Mouse (Mus musculus) megakaryocyte-erythroid progenitor cell, adult 5-6 weeks (primary cell): ENCODE measurements around the gene Sel1l3. TPM values are rescaled to one million over a fixed set of nuclear protein-coding genes. Genes with fewer than 3 reads are reported as not detected.

Source experiments
- ATAC-seq: replicated peaks from 2 replicates; pipeline ENCODE4 v1.8.0; 2016; ENCODE audit warnings: mild to moderate bottlenecking, inconsistent platforms; ENCODE audit not compliant: severe bottlenecking, poor library complexity, low FRiP score, low TSS enrichment
- total RNA-seq, 2 experiments: library from RNA; stranded (forward) in 1 of 2; stranded (reverse) in 1 of 2; fragments of 200-1000, 215-1000 nt in 1 of 2; fragments of >200 nt in 1 of 2; fragmentation: Nextera tagmentation in 1 of 2; gene quantifications; 2 replicates each; pipeline ENCODE4 v1.2.3; 2014 to 2017

The Sel1l3 gene
- total RNA-seq, 2 experiments from 2014 or later, result not detected

DNA sequence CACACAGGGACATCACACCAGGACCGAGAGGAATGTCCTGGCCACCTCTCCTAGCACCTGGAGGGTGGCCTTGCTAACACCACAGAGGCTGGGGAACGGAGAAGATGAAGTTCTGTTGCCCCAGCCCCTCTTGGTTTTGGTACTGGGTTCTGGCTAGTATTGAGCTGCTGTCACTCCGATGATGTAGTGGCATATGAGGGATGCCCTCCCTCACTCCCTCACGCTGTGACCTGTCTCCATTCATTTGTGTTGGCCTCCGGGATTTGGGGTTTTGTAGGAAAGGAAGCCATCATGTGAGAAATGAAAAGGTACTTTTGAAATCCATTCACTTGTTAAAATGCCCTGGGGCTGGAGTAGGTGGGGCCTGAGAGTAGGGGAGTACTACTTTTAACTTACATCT lies 33.8 kb downstream of the Sel1l3 start:
- no peak for ATAC-seq

GRCm38 (mm10) chr5:53176703-53177102 lies 37.0 kb downstream of the Sel1l3 start:
- ATAC-seq, result no peak

- no peak for ATAC-seq
Observed at GRCm38 (mm10) chr5:53176075-53176474, 37.7 kb downstream of the Sel1l3 start.

GRCm38 (mm10) chr5:53175195-53175594 lies 38.5 kb downstream of the Sel1l3 start:
- ATAC-seq, result no peak

GRCm38 (mm10) chr5:53174461-53174860 lies 39.3 kb downstream of the Sel1l3 start:
- ATAC-seq, result no peak

DNA sequence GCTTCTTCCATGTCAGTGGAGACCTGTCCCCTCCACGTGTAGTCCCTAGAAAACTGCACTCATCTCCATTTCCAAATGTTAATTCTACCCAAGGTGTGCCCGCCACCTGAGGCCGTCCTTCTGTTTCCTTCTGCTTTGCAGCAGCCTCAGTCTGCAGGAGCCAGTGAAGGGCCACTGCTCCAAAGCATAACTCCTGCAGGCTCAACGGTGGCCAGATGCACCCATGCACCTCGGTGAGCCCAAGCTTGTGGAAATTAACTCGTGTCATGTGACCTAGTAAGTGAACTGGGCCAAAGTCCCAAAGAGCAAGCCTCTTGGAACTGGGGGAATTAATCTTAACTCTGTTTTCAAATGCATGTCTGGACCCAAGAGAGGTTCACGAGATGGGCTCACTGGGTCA lies 40.8 kb downstream of the Sel1l3 start:
- ATAC-seq, result no peak

DNA sequence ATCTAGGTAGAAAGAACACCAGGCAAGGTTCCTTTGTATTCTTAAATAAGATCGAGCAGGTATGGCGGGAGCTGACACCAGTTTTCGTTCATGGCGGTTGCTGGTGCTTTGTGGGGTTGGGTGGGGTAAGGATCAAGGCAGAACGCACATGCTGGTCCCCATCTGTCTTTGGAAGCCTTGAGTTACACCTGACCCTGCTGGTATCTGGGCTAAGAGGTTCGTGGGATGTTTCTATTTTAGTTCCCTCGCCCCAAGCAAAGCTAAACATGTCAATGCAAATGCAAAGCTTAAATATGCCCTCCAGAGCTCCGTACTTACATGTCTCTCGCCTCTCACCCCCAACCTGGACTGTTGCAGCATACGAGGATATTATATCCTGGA lies 41.5 kb downstream of the Sel1l3 start:
- no peak for ATAC-seq

DNA sequence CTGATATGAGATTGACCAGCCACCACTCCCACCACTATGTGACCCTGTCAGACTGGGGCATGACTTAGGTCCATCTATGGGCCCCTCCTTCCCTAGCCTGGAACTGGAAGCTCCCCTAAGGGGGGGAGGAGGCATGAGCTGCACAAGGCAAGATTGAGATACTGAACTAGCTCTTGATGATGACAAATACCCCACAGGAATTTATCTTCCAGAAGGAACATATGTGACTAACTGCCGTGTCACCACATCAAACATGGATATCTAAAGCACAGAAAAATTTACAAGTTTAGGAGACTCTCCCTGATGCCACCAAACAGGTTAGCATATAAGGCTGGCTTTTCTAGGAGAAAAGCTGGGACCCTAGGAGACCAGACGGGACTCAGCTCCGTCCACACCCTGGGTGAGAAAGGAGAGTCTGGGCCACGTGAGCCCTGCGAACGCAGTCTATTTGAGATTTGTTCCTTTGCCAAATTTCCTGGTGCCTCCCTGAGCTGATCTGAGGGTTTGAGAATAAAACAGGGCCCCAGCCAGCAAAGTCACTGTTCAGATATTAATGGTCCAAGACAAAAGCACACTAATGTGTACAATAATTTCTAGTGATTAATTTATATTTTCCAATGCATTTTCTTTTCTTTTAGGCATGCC lies 42.0 kb downstream of the Sel1l3 start:
- ATAC-seq, result no peak

DNA sequence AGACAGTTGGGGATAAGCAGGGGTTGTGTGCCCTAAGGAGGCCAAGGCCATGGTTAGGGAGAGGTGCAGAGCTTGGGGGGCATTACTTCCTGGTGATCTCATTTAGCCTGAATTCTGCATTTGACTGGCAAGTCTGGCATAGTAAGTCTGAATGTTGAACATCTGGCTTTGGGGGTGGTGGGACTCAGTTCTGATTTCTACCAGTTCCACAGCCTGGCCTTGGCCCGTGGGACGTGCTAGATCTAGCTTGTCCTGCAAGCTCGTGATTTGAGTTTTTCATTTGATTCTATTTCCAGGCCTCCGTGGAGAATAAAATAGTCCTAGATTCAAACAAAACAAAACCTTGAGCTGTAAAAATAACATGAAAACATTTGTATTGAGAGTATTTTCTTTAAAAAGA lies 46.2 kb downstream of the Sel1l3 start:
- no peak for ATAC-seq

GRCm38 (mm10) chr5:53165672-53166071 lies 48.1 kb downstream of the Sel1l3 start:
- ATAC-seq, result no peak

DNA sequence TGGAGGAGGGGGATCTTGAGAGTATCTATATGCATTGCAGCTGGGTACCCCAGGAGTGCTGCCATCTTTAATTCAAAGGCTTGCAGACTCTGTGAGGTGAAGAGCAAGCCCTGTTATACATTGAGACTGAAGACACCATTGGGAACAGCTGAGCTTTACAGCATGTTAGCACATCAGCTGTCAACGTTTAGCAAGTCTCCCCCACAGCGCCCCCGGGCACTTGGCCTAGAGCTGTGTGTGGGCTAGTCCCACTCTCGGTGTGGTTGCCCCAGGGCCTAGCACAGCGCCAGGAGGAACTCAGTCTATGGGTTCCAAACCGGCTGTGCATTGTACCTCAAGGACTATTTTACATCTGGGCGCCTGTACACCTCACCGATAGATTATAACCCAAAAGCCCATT lies 51.3 kb downstream of the Sel1l3 start:
- no peak for ATAC-seq

- ATAC-seq, result no peak
Observed at GRCm38 (mm10) chr5:53161506-53162186, 52.1 kb downstream of the Sel1l3 start.

DNA sequence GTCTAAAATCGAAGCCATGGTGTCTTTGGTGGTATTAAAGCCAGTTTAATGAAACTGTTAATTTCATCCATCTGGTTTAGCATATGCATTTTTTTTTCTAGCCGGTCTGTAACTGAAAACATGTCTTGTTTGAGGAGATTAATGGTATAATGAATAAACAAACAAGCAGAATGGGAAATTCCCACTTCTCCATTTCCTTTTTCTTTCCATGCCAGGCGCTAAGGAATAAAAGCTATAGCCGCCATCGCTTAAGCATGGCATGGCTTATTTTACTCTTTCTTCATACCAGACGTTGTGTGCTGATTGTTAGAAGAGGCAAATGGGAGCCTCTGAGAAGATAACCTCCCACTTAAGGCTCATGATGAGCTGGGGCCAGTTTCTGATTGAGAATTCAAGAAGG lies 53.5 kb downstream of the Sel1l3 start:
- no peak for ATAC-seq

DNA sequence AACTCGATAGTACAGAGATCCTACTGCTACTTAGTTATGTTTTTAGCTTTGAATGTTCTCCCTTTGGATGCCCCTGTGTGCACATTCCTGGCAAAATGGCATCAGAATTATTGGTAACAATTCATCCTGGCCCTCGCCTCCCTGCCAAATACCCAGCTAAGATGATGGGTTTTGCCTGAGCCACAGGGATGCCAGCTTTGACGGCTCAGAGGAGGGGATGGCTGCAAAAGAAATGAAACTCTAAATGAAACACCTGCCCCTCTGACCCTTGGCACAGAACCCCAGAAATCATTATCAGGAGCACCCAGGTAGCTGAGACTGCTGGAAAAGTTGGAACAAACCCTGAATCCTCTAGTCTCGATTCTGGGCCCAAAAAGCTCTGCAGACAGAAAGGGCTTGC lies 54.1 kb downstream of the Sel1l3 start:
- ATAC-seq, result no peak

- ATAC-seq, result no peak
Observed at GRCm38 (mm10) chr5:53159166-53159565, 54.6 kb downstream of the Sel1l3 start.

- no peak for ATAC-seq
Observed at GRCm38 (mm10) chr5:53155985-53156679, 57.6 kb downstream of the Sel1l3 start.

DNA sequence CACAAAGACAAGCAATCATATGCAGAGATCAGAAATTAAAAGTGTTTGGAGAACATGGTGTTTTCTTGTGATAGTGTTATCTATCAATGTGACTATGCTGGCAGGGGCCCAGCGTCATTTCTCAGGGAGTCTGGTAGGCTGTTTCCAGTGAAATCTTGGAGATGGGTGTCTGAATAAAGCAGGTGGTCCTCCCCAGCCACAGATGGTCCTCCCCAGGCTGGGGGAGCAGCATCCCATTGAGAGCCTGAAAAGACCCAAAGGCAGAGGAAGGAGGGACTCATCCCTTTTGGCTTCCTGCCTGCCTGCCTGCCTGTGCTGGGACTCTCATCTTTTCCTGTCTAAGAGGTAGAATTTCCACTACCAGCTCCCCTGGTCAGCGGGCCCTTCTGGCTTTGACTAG lies 59.2 kb downstream of the Sel1l3 start:
- ATAC-seq, result no peak

DNA sequence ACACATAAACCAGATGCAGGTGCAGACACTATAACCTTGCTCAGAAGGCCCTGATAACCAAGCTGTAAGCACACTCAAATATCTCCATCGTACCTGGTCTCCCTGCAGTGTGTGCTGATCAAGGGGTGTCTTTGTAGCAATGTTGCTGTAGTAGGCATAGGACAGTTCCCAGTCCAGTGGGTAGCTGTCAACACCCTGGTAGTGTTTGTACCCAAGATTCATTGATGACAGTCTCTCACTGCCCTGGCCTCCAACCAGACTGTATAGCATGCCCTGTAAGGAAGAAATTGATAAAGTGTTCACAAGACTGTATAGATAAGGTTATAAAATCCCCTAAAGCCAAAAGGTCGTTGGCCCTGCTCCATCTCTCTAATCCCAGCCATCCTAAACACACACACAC lies 59.6 kb downstream of the Sel1l3 start:
- ATAC-seq, result 0 out of 2 replicates have a peak, but pooled peaks have one; percentile 57

- 0 out of 2 replicates have a peak, but pooled peaks have one; percentile 30 for ATAC-seq
Observed at GRCm38 (mm10) chr5:53153144-53153543, 60.6 kb downstream of the Sel1l3 start.

GRCm38 (mm10) chr5:53151379-53151960 lies 62.3 kb downstream of the Sel1l3 start:
- ATAC-seq, result no peak
